Mouse (Mus musculus): ENCODE results near the gene Zfp263. TPM values are rescaled to one million over a fixed set of nuclear protein-coding genes. Genes with fewer than 3 reads are reported as not detected.

The Zfp263 gene
- total RNA-seq (2017) = 47.6 to 60.4 TPM (median 59.3 TPM) in 3 replicates

GRCm38 (mm10) chr16:3743503-3744185 is at the start of gene Zfp263:
TSS of gene Zfp263 (plus strand) at chr16:3744093.
- peak; percentile 94 for ATAC-seq (replicated peaks; ENCODE audit: insufficient number of reproducible peaks, low FRiP score, low TSS enrichment, poor library complexity, severe bottlenecking)

- peak; percentile 98 for ATAC-seq (replicated peaks; ENCODE audit: insufficient number of reproducible peaks, low FRiP score, low TSS enrichment, poor library complexity, severe bottlenecking)
Measured at GRCm38 (mm10) chr16:3699281-3699680, 44.6 kb upstream of the Zfp263 start.

- ATAC-seq (replicated peaks; ENCODE audit: insufficient number of reproducible peaks, low FRiP score, low TSS enrichment, poor library complexity, severe bottlenecking) = no peak; the same call in 1 of the 2 replicates
Measured at GRCm38 (mm10) chr16:3700893-3701292, 43.0 kb upstream of the Zfp263 start.

DNA sequence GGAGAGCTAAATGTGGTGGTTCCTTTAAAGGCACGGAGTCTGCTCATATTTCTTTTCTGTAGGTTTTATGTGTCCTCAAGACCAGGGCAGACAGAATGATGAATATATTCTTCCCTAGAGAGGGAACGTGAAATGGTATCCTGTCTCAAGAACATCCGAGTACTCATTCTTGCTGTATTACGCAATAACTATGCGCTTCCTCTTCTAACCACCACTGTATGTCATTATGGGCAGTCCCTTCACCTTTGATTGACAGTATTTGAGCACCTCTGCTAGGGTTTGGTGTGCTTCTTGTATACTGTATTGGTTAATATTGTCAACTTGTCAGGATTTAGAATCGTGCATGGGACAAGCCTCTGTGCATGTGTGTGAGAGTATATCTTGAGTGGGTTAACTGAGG is 37.2 kb upstream of the Zfp263 start:
- peak; percentile 88 for ATAC-seq (replicated peaks; ENCODE audit: insufficient number of reproducible peaks, low FRiP score, low TSS enrichment, poor library complexity, severe bottlenecking)

GRCm38 (mm10) chr16:3714731-3715130 is 29.2 kb upstream of the Zfp263 start:
- peak; percentile 54; the same call in 1 of the 2 replicates for ATAC-seq (replicated peaks; ENCODE audit: insufficient number of reproducible peaks, low FRiP score, low TSS enrichment, poor library complexity, severe bottlenecking)

DNA sequence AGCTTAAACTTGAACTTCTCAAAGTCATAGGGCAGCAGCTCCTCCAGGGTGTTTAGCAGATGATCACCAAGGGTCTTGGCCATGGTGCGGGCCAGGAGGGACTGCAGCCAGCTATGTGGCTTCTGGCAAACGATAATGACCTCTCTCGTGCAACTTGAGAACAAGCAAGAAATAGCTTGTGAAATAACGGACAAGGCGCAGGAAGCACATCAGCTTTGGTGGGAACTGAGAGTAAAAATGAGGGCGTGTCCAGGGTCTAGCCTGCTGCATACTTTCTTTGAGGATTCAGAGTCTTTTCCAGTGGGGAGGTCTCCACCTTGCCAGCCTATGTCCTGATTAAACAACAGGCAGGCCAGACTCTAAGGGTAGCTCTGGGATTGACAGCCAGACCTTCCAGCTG is 25.9 kb upstream of the Zfp263 start, which contains the start of gene Mefv:
Gene Mefv (minus strand): TSS at position 118 of the 400 bp plus-strand sequence.
- peak; percentile 28; the same call in 1 of the 2 replicates for ATAC-seq (replicated peaks; ENCODE audit: insufficient number of reproducible peaks, low FRiP score, low TSS enrichment, poor library complexity, severe bottlenecking)

- peak; percentile 70 for ATAC-seq (replicated peaks; ENCODE audit: insufficient number of reproducible peaks, low FRiP score, low TSS enrichment, poor library complexity, severe bottlenecking)
Measured at GRCm38 (mm10) chr16:3723231-3723630, 20.7 kb upstream of the Zfp263 start.

- ATAC-seq (replicated peaks; ENCODE audit: insufficient number of reproducible peaks, low FRiP score, low TSS enrichment, poor library complexity, severe bottlenecking) = no peak
Measured at GRCm38 (mm10) chr16:3727980-3728720, 15.7 kb upstream of the Zfp263 start.

GRCm38 (mm10) chr16:3732612-3733011 is 11.3 kb upstream of the Zfp263 start:
- ATAC-seq (replicated peaks; ENCODE audit: insufficient number of reproducible peaks, low FRiP score, low TSS enrichment, poor library complexity, severe bottlenecking) = peak; percentile 94

DNA sequence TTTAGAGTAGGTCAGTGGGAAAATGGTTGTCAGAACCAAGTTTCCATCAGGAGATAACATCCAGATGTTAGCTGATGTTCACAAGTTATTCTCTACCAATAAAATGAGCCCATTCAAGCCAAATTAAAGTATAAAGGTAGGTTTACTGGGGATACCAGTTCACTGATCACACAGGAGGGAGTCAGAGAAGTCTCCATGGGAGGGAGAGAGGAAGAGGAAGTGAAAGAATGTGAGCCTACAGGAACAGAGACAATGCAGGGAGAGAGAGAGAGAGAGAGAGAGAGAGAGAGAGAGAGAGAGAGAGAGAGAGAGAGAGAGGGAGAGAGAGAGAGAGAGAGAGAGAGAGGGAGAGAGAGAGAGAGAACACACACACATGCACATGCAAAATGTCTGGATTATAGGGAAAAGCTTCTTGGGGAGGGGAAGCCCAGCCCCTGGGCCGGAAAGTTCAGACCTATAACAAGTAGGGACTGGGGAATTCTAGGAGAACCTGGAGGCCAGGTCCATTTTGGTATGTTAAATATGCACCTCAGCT is 10.6 kb upstream of the Zfp263 start:
- no peak for ATAC-seq (replicated peaks; ENCODE audit: insufficient number of reproducible peaks, low FRiP score, low TSS enrichment, poor library complexity, severe bottlenecking)

GRCm38 (mm10) chr16:3742466-3742865 is 1.4 kb upstream of the Zfp263 start:
- ATAC-seq (replicated peaks; ENCODE audit: insufficient number of reproducible peaks, low FRiP score, low TSS enrichment, poor library complexity, severe bottlenecking) = no peak

GRCm38 (mm10) chr16:3744186-3744700 is 350 bp downstream of the Zfp263 start:
- peak; percentile 23 for ATAC-seq (replicated peaks; ENCODE audit: insufficient number of reproducible peaks, low FRiP score, low TSS enrichment, poor library complexity, severe bottlenecking)

GRCm38 (mm10) chr16:3745656-3746055 is 1.8 kb downstream of the Zfp263 start:
- no peak for ATAC-seq (replicated peaks; ENCODE audit: insufficient number of reproducible peaks, low FRiP score, low TSS enrichment, poor library complexity, severe bottlenecking)

DNA sequence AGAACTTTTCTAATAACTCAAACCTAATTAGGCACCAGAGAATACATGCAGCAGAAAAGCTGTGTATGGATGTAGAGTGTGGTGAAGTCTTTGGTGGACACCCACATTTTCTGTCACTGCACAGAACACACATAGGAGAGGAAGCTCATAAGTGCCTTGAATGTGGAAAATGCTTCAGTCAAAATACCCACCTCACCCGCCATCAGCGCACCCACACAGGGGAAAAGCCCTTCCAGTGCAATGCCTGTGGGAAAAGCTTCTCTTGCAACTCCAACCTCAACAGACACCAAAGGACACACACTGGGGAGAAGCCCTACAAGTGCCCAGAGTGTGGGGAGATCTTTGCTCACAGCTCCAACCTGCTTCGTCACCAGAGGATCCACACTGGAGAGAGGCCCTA is 5.1 kb downstream of the Zfp263 start:
- ATAC-seq (replicated peaks; ENCODE audit: insufficient number of reproducible peaks, low FRiP score, low TSS enrichment, poor library complexity, severe bottlenecking) = no peak

GRCm38 (mm10) chr16:3771603-3772002 is 27.7 kb downstream of the Zfp263 start:
- ATAC-seq (replicated peaks; ENCODE audit: insufficient number of reproducible peaks, low FRiP score, low TSS enrichment, poor library complexity, severe bottlenecking) = no peak

DNA sequence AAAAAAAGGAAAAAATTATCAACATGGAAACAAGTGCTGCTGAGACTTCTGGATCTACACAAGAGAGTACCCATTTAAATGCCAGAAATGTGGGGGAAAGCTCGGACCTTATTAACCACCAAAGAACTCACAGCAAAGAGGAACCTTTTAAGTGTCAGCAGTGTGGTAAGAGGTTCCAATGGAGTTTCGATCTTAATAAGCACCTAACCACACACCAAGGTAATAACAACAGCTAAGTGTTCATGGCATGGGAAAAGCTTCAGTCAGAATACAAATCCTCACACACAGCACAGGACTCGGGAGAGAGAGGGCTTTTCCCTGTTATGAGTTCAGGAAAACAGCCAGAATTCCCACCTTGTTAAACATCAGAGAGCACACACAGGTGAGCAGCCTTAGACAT is 32.5 kb downstream of the Zfp263 start:
- ATAC-seq (replicated peaks; ENCODE audit: insufficient number of reproducible peaks, low FRiP score, low TSS enrichment, poor library complexity, severe bottlenecking) = no peak

GRCm38 (mm10) chr16:3777986-3778385 is 34.1 kb downstream of the Zfp263 start:
- no peak for ATAC-seq (replicated peaks; ENCODE audit: insufficient number of reproducible peaks, low FRiP score, low TSS enrichment, poor library complexity, severe bottlenecking)

DNA sequence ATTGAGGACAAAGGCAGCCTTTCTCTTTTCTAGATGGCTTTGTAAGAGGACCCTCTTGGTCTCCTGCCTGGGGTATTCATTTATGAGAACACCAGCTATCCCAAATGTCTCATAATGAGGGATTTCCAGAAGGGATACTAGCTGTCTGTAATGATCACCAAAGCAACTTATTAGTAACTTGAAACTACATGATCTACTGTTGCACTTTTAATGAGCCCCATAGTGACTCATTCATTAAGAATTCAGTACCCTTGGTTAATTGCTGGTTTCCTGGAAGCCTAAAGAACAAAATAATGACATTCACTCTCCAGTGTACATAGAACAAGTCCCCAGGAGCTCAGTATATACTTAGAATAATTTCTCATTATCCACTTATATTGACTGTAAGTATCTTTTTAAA is 37.3 kb downstream of the Zfp263 start:
- no peak for ATAC-seq (replicated peaks; ENCODE audit: insufficient number of reproducible peaks, low FRiP score, low TSS enrichment, poor library complexity, severe bottlenecking)

- no peak for ATAC-seq (replicated peaks; ENCODE audit: insufficient number of reproducible peaks, low FRiP score, low TSS enrichment, poor library complexity, severe bottlenecking)
Measured at GRCm38 (mm10) chr16:3788394-3788793, 44.5 kb downstream of the Zfp263 start.
